Mouse (Mus musculus) forebrain, embryonic 15.5 days (tissue): ENCODE measurements around the gene Sema3e. TPM values are rescaled to one million over a fixed set of nuclear protein-coding genes. Genes with fewer than 3 reads are reported as not detected.

Experiments
- ATAC-seq: fragments of 200-750 bp; cut with Nextera tagmentation; replicated peaks from 2 replicates; pipeline ENCODE4 v1.8.0; 2017; ENCODE audit warnings: mild to moderate bottlenecking, moderate TSS enrichment, moderate library complexity
- H3K27ac ChIP-seq: fragments of 300-500 bp; sonication (generic); replicated peaks from 2 replicates; pipeline ENCODE4 v1.5.1; 2015; ENCODE audit warnings: mild to moderate bottlenecking, inconsistent platforms
- H3K27me3 ChIP-seq: fragments of 300-500 bp; sonication (generic); 2 replicates; pipeline ENCODE4 v1.6.1; 2015; ENCODE audit warnings: inconsistent platforms
- H3K36me3 ChIP-seq: fragments of 300-500 bp; sonication (generic); 2 replicates; pipeline ENCODE4 v1.6.1; 2015; ENCODE audit warnings: mild to moderate bottlenecking, inconsistent platforms
- H3K4me1 ChIP-seq: fragments of 300-500 bp; sonication (generic); 2 replicates; pipeline ENCODE4 v1.6.1; 2015; ENCODE audit warnings: inconsistent platforms
- H3K4me2 ChIP-seq: fragments of 300-500 bp; sonication (generic); replicated peaks from 2 replicates; pipeline ENCODE4 v1.6.1; 2015; ENCODE audit warnings: mild to moderate bottlenecking, inconsistent platforms
- H3K4me3 ChIP-seq: fragments of 300-500 bp; sonication (generic); 2 replicates; pipeline ENCODE4 v1.5.1; 2015; ENCODE audit warnings: mild to moderate bottlenecking, inconsistent platforms
- H3K9ac ChIP-seq: fragments of 300-500 bp; sonication (generic); replicated peaks from 2 replicates; pipeline ENCODE4 v1.6.1; 2015; ENCODE audit warnings: mild to moderate bottlenecking, inconsistent platforms
- H3K9me3 ChIP-seq: fragments of 300-500 bp; sonication (generic); 2 replicates; pipeline ENCODE4 v1.6.1; 2016; ENCODE audit warnings: inconsistent platforms
- WGBS: fragments of 180-500 bp; shearing (Covaris S2); methylation state at CpG from one replicate; pipeline ENCODE4 v1.1.7; 2015; ENCODE audit warnings: mixed read lengths; 5-methylcytosine and 5-hydroxymethylcytosine counted together
- polyA plus RNA-seq: library from polyadenylated mRNA; unstranded; fragments of >200 nt; fragmentation: Nextera tagmentation; extraction: Ambion mirVana; gene quantifications from 2 replicates; pipeline ENCODE4 v1.2.1, GENCODE M21; 2015

Gene Sema3e
- polyA plus RNA-seq, 1 experiment from 2014 or later = 1.8 TPM

DNA sequence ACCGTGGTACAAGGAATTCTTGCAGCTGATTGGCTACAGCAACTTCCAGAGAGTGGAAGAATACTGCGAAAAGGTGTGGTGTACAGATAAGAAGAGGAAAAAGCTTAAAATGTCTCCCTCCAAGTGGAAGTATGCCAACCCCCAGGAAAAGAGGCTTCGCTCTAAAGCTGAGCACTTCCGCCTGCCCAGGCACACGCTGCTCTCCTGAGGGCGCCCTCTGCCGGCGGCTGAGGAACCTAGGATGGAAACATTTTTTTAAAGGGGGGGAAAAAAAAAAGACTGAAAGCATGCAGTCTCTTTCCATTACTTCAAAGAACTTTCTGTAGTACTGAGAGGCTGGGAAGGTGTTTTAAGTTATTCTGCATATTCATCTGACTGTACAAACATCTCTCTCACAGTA lies 227.5 kb downstream of the Sema3e start:
- H3K4me2 ChIP-seq = no peak overlapping the region
- H3K4me3 ChIP-seq = no peak overlapping the region
- H3K27me3 ChIP-seq = no peaks in the 10 kb centered on the region
- H3K4me1 ChIP-seq = no peaks in the 10 kb centered on the region
- WGBS = 43% methylated on average over 8 of the region's 8 CpGs
- H3K9ac ChIP-seq = no peak overlapping the region
- no peaks in the 10 kb centered on the region for H3K9me3 ChIP-seq
- H3K36me3 ChIP-seq = no peaks in the 10 kb centered on the region
- no peak for ATAC-seq
- H3K27ac ChIP-seq = no peak overlapping the region

DNA sequence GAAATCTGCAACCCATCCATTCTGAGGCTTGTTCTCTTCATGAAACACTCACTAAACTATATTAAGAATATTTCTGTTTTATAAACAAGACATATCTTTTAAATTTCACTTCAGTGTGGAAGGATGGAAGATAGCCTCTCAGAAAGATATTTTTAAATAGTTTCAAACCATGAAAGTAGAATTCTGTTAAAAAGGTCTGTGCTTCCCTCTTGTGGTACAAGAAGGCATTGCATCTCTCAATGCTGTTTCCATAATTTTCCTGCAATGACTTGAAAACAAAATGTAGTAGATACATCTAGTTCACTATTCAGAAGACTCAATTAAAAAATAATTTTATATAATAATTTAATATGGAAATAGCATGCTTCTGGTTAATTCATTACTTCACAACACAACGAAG lies 228.3 kb downstream of the Sema3e start:
- ATAC-seq = no peak
- H3K9ac ChIP-seq = no peak overlapping the region
- no peaks in the 10 kb centered on the region for H3K27me3 ChIP-seq
- H3K4me2 ChIP-seq = no peak overlapping the region
- H3K4me3 ChIP-seq = no peak overlapping the region
- no peak overlapping the region for H3K27ac ChIP-seq
- H3K36me3 ChIP-seq = no peaks in the 10 kb centered on the region
- WGBS = 71% methylated on average over 1 of the region's 1 CpGs
- H3K9me3 ChIP-seq = no peaks in the 10 kb centered on the region
- no peaks in the 10 kb centered on the region for H3K4me1 ChIP-seq

DNA sequence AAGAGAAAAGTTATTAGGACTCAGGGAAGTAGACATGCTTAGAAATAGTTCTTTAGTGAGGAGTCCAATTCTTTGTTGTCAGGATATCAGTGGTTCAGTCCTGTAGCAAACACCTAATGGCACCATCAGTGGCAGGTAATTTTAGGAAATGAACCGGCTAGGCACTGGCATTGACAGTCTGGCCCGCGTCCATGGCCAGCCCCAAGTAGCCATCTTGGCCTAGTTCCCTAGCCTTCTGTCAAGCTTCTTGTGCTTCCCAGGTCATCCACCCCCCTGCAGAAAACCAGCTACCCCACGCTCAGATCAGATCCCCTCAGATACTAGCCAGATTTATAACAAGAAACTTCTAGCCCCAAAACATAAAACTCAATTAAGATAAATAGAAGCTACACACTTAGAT lies 235.1 kb downstream of the Sema3e start:
- Histone ChIP-seq H3K27ac (no peak overlapping the region), H3K4me2 (no peak overlapping the region), H3K4me3 (no peak overlapping the region), H3K9me3 (0 out of 2 replicates have a peak, but pooled peaks cover 4% of the 10 kb centered on the region), H3K27me3 (no peaks in the 10 kb centered on the region), H3K9ac (no peak overlapping the region), H3K36me3 (no peaks in the 10 kb centered on the region), H3K4me1 (no peaks in the 10 kb centered on the region)
- no peak for ATAC-seq
- WGBS = 91% methylated on average over 4 of the region's 4 CpGs

DNA sequence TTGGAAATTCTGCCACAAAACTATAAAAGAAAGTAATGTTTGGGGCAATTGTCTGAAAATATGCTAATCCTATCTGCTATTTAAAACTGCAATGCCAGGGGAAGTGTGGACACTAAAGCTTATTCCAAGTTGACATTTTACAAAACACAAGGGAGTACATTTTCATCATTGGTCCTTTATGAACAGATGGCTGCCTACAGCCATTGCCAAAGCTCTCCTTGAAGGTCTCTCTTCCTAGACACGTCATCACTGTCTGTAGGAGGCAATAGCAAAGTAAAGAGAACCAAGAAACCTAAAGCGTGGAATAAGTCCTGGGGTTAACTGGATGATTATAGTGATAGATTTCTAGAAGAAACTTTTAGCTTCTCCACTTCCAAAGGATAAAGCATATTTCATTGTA lies 242.3 kb downstream of the Sema3e start:
- H3K4me2 ChIP-seq = no peak overlapping the region
- no peaks in the 10 kb centered on the region for H3K27me3 ChIP-seq
- 78% methylated on average over 2 of the region's 2 CpGs for WGBS
- no peaks in the 10 kb centered on the region for H3K36me3 ChIP-seq
- H3K27ac ChIP-seq = no peak overlapping the region
- H3K4me3 ChIP-seq = no peak overlapping the region
- no peak for ATAC-seq
- no peak overlapping the region for H3K9ac ChIP-seq
- H3K4me1 ChIP-seq = no peaks in the 10 kb centered on the region
- no peaks in the 10 kb centered on the region for H3K9me3 ChIP-seq

Other genes with a start within 250 kb of the Sema3e start
- gene Speer3, start 233.7 kb upstream of the Sema3e start, polyA plus RNA-seq = not detected in 2 replicates